Mouse (Mus musculus): ENCODE measurements at regions not wholly inside any gene's neighbourhood (a gene's known extent, or its start where the extent isn't known, plus 50 kb on each side); places are given as distances from the start of the nearest gene placed in this dataset.

- peak; percentile 76 for DNase-seq (ENCODE audit: low spot score)
These were observed 117.3 kb downstream of the Tmsb4x start for GRCm38 (mm10) chrX:167091841-167092240.

GRCm38 (mm10) chrX:167088930-167089329, 120.2 kb downstream of the Tmsb4x start:
- DNase-seq (ENCODE audit: low spot score) = peak; percentile 36

DNA sequence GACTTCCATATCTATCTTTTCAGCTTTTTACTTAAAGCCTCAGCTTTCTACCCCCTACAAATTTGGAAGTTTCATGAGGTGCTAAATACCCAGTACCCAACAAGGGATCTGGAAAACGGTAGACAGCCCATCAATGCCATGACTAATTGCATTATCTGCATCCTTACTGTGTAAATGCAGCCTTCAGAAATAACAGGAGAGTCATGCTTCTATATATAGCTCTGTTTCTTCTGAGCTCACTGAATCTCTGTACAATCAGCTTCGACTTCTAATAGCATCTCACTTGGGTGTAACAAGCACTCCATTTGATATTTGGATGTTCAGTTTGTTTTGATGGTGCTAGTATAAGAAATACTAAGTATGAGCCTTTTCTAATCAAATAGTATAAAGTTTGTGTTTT, 120.7 kb downstream of the Tmsb4x start:
- DNase-seq (ENCODE audit: low spot score) = no peak

- no peak for DNase-seq (ENCODE audit: low spot score)
These were observed 128.3 kb downstream of the Tmsb4x start for GRCm38 (mm10) chrX:167080821-167081220.

DNA sequence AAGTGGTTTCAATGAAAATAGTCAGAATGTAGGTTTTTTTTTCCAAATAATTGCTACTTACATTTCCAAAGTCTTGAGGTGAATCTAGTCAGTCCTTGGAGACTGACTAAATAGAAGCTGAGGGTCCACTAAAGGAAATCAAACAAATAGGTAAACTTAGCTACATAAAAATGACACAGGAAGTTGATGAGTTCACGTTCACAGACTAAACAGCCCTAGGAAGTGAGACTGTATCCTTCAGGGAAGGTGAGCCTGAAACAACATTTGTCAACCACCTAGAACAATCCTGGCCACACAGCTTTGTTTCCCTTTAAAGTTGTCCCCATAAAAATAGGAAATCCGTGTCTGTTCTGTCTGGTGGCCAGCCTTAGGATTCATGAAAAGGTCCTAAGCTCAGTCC, 140.0 kb downstream of the Tmsb4x start:
- DNase-seq (ENCODE audit: low spot score) = no peak

GRCm38 (mm10) chrX:167067918-167068317, 141.2 kb downstream of the Tmsb4x start:
- DNase-seq (ENCODE audit: low spot score) = no peak

DNA sequence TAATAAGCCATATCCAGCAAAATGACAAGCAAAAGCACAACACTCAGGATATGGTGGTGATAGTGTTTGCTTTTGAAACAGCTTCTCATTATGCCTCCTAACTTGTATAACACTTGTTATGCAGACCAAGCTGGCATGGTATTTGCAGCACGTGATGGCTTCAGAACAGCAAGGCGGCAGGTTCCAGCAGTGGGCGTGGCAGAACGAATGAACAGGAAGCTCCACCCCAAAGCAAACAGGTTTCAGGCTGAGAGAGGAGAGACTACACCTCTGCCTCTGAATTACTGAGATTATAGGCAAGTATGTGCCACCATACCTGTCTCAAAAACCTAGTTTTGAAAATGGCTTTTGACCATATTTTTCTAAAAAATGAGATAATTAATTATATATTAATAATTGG, 145.2 kb downstream of the Tmsb4x start:
- peak; percentile 55 for DNase-seq (ENCODE audit: low spot score)

- DNase-seq (ENCODE audit: low spot score) = no peak
These were observed 156.7 kb downstream of the Tmsb4x start for GRCm38 (mm10) chrX:167052456-167052855.

DNA sequence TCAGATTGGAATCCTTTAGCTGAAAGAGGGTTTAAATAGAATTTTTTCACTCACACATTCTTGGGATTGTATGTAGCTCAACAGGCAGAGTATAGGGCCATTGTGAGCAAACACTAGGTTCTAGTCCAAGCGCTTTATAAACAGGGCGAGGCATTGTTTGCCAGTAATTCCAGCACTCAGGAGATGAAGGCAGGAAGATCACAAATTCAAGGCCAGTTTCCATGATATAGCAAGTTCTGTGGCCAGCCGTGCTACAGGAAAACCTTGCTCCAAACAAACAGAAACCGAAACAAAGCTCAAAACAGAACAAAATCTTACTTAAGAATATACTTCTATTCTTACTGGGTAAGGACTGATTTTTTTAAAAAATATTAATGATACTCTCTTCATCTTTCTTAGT, 159.0 kb downstream of the Tmsb4x start:
- peak; percentile 47 for DNase-seq (ENCODE audit: low spot score)

- peak; percentile 46 for DNase-seq (ENCODE audit: low spot score)
These were observed 159.7 kb downstream of the Tmsb4x start for GRCm38 (mm10) chrX:167049191-167049968.

GRCm38 (mm10) chrX:167037971-167038370, 171.1 kb downstream of the Tmsb4x start:
- DNase-seq (ENCODE audit: low spot score) = no peak

- no peak for DNase-seq (ENCODE audit: low spot score)
These were observed 172.8 kb downstream of the Tmsb4x start for GRCm38 (mm10) chrX:167036355-167036754.

DNA sequence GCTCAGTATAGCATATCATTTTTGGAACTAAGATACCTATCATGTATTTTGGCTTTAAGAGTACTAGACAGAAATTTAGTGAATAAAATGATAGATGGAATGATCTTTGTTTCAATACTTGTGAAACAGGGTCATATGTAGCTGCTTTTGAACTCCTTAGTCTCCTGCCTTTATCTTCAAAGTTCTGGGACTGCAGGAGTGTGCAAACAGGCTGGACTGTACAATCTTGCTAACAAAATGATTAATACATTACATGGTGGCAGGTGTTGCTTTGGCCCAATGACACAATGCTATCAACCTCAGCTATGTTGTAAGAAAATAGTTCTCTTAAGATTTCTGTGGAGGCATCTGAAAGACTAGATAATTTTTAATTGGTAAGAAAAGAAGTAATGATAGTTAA, 173.5 kb downstream of the Tmsb4x start:
- DNase-seq (ENCODE audit: low spot score) = no peak

GRCm38 (mm10) chrX:167033091-167033490, 176.0 kb downstream of the Tmsb4x start:
- DNase-seq (ENCODE audit: low spot score) = no peak

DNA sequence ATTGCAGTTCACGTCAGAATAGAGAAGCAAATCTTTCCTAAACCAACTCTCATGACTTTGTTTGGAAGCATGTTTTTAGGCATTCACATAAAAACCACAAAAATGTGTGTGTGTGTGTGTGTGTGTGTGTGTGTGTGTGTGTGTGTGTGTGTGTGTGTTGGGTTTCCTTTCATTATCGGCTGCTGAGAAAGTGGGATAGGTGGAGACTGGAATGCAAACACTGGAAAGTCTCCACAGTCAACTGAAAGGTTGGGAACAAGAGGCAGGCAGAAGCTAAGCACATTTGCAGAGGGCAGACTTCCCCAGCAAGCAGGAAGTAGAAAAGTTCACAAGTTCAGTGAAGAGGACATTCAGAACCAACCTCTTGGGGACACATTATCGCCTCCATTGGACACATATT, 176.5 kb downstream of the Tmsb4x start:
- DNase-seq (ENCODE audit: low spot score) = peak; percentile 72

- no peak for DNase-seq (ENCODE audit: low spot score)
These were observed 177.6 kb downstream of the Tmsb4x start for GRCm38 (mm10) chrX:167031543-167031942.

- no peak for DNase-seq (ENCODE audit: low spot score)
These were observed 193.5 kb downstream of the Tmsb4x start for GRCm38 (mm10) chrX:167015602-167016001.

DNA sequence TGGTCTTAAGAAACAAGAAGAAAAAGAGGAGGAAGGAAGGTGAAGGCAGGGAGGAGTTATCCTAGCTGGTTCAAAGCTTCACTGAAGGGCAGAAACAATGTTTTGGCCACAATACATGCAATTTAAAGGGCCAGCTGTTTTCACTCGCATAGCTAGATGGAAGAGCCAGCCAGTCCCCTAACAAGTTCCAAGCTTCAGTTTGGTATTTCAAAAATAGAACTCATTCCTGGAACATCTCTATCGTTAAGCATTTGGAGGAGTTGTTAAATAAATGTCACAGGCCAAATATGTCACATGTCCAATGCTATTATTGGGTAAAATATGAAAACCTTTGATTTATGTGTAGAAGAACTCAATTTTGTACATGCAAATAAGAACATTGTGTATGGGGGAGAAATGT, 194.8 kb downstream of the Tmsb4x start:
- DNase-seq (ENCODE audit: low spot score) = peak; percentile 15

GRCm38 (mm10) chrX:167012891-167013290, 196.2 kb downstream of the Tmsb4x start:
- DNase-seq (ENCODE audit: low spot score) = peak; percentile 48

GRCm38 (mm10) chrX:167011977-167012542, 197.1 kb downstream of the Tmsb4x start:
- peak; percentile 59 for DNase-seq (ENCODE audit: low spot score)

- no peak for DNase-seq (ENCODE audit: low spot score)
These were observed 213.3 kb downstream of the Tmsb4x start for GRCm38 (mm10) chrX:166995855-166996254.

DNA sequence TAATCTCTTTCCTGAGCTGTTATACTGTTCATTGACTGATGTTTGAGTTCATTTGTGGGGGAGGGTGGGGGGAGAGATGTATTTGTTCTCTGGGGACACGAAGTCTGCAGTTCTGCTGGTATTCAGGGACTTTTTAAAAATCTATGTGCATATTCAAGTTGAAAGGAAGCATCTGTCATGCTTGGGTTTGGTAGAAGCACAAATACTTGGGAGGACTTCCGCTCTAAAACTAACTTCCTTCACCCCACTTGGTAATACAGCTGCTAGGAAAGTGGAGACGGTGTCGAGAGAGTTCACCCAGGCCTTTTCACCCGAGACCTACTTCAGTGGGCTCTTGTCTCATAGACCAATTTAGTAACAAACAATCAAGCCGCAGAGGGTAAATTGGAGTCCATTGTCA, 228.1 kb downstream of the Tmsb4x start:
- no peak for DNase-seq (ENCODE audit: low spot score)

- DNase-seq (ENCODE audit: low spot score) = no peak
These were observed 228.6 kb downstream of the Tmsb4x start for GRCm38 (mm10) chrX:166980504-166980903.

DNA sequence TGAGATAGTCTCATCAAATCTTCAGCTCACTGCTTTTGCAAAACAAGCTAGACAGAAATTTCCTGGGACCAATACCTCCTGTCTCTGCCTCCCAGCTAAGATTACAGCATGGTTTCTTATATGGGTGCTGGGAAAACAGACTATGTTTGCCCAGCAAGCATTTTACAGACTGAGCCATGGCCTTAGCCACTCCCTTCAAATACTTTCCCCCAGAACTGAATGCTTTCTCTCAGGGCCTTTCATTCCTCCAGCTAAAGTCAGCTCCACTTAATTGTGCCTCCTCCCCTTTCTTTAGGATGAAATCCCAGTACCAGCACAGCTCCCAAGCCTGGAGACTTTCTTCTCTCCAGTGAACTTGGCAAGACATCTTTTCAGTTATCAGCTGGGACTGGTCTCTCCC, 232.1 kb downstream of the Tmsb4x start:
- DNase-seq (ENCODE audit: low spot score) = no peak

All from lung, postnatal 25 days (tissue).